Mouse (Mus musculus): ENCODE results near the gene M6pr. TPM values are rescaled to one million over a fixed set of nuclear protein-coding genes. Genes with fewer than 3 reads are reported as not detected.

M6pr gene
- 100 to 1,000 TPM; 244 to 251 TPM for total RNA-seq (2023)

DNA sequence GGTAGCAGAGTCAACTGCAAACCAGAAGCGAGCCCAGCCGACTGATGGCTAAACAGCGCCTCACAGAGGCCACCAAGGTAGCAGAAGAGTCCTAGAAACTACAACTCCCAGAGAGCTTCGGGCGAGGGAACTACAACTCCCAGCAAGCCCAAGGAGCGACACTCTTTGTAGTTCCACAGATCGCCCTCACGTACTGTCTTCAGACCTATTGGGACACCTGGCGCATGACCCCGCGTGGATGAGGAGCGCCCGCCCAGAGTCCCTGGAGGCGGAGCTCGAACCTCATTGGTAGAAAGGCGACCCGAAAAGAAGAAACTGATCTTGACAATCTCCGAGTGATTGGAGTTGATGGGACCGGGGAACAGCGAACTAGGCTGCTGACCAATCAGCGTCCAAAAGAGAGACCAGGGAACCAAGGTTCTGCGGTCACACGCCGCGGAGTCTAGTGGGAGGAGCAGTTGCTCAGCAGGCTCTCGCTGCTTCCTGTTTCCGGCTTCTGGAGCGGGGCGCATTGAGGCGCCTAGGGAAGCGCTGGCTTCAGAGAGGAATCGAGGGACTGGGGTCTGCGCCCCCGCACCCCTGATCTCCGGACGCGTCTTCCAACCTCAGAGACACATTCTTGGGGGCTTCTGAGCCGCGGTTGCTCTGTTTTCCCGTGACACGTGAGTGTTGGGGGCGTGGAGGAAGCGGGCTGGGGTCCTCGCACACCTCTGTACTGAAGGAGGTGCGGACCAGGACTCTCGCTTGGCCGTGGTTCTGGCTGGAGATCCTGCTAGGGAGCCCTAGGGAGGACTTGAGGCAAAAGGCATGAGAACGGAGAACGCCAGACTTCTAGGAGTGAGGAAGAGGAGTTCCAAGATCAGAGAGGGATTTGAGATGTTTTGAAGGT lies at the start of gene M6pr:
M6pr (plus strand) TSS at position 216 of the 889 bp plus-strand sequence.

DNA sequence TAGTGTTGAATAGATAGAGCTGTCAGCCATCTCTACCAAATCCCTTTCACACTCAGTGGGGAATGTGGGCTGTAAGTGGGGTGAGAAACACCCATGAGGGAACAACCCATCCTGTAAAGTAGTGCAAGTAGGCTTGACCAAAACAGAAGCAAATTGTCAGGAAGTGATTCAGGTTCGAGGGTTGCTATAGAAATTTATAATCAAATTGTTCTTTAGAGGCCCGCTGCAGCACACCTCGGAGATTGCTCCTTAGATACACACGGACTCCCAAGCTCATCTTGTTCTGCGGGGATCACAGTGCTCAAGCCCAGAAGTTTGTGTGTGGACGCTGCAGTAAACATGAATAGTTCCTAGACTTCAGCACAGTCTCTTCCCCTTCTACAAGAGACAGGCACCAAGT lies 25.7 kb upstream of the M6pr start, which contains the start of gene Klrg1:
Klrg1 (minus strand) TSS at position 101 of the 400 bp plus-strand sequence.

DNA sequence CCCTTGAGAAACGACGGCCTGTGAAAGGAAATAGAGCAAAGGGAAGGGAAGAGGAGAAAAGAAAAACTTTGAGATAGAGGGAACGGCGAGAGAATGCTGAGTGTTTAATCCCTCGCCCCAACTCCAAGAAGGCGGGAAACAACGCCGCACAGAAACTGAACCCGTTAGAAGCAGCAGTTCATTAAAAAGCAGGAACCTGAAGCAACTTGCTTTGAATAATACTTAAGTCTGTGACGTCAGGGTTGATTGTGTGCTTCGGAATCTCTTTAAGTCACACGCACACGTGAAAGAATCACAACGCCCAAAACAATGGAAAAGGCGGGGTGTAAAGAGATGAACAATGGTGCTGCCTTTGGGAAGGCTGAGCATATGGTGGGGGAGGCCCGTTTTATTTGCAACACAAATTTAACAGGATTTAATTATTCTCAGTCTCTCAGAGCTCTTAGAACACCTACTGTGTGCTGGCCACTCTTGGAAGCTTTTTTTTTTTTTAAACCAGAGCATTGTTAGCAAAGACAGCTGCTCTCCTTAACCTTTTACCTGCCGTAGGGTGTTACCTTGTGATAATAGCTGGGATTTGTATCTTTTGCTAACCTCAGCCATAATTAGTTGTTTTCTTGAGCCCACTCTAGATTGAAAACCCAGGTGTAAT lies 32.0 kb downstream of the M6pr start, which contains the start of gene Phc1:
Phc1 (minus strand) TSS at position 213 of the 652 bp plus-strand sequence.

Other genes with a start within 250 kb of the M6pr start
- not detected for gene Klrg1, start 25.8 kb upstream of the M6pr start, total RNA-seq (2023)
- gene Phc1, start 31.8 kb downstream of the M6pr start, total RNA-seq (2023) = 10 to 100 TPM; 14.9 to 17.6 TPM
- gene Rimklb, start 190.0 kb downstream of the M6pr start, total RNA-seq (2023) = not detected
- under 1 TPM in 1 of 2 experiments, not detected in 1; 0.71 TPM for gene Mfap5, start 197.1 kb downstream of the M6pr start, total RNA-seq (2023)
- gene Aicda, start 245.1 kb downstream of the M6pr start, total RNA-seq (2023) = not detected